Mouse (Mus musculus) T-helper 17 cell (primary cell): Measurements from ENCODE around the gene Vstm2l.

Source experiments
- in situ Hi-C, 2 experiments: fragments of 300-600 bp; cut with MboI, MseI; formaldehyde crosslinking; loops; 1 replicate in 1 of 2; 2 replicates in 1 of 2; pipeline ENCODE4 v1.15.1; 2025; ENCODE audit warnings: high pct_unique_total_duplicates in 2 of 2

Gene Vstm2l

GRCm38 (mm10) chr2:157989946-157990345 is 75.5 kb downstream of the Vstm2l start:
- in situ Hi-C loops, result loop anchor here in 1 of 2 experiments (25.0 kb wide), 1 partner anchor 1053 kb away; no protein-coding TSS in a partner anchor

- in situ Hi-C loops, result loop anchor here in 1 of 2 experiments (25.0 kb wide), 1 partner anchor 1054 kb away; no protein-coding TSS in a partner anchor
Measured at GRCm38 (mm10) chr2:157991026-157991425, 76.6 kb downstream of the Vstm2l start.

GRCm38 (mm10) chr2:157992501-157992900 is 78.0 kb downstream of the Vstm2l start:
- in situ Hi-C loops, result loop anchor here in 1 of 2 experiments (25.0 kb wide), 1 partner anchor 1055 kb away; no protein-coding TSS in a partner anchor
